Mouse (Mus musculus): Measurements from ENCODE around the gene Heatr9. TPM values are rescaled to one million over a fixed set of nuclear protein-coding genes. Genes with fewer than 3 reads are reported as not detected.

Heatr9 gene
- polyA plus RNA-seq, 1 experiment: not detected

- no peaks in the 10 kb centered on the region for H3K27me3 ChIP-seq (ENCODE audit: control insufficient read depth, insufficient read depth, low read length)
- 64% methylated on average over 8 of the region's 8 CpGs for WGBS
- peak overlapping the region; percentile 36 for H3K4me3 ChIP-seq (ENCODE audit: low read depth, low read length)
- peaks cover 10% of the 10 kb centered on the region for H3K4me1 ChIP-seq (ENCODE audit: control insufficient read depth, insufficient read depth, insufficient read length, low read length)
- no peak for TF ChIP-seq CTCF (IDR thresholded peaks at IDR 0.05; ENCODE audit: extremely low read depth, insufficient read length, insufficient replicate concordance, low read depth, low read length)
- TF ChIP-seq POLR2A (IDR thresholded peaks at IDR 0.05; ENCODE audit: low read depth, low read length): no peak
- H3K36me3 ChIP-seq (ENCODE audit: control insufficient read depth, insufficient read depth, low read length): no peaks in the 10 kb centered on the region
- H3K27ac ChIP-seq (ENCODE audit: insufficient read depth, low read depth, low read length): peak overlapping the region; percentile 25
Measured at GRCm38 (mm10) chr11:83534143-83534542, 12.2 kb upstream of the Heatr9 start.

- Histone ChIP-seq H3K4me3 (ENCODE audit: low read depth, low read length) (no peak overlapping the region), H3K27ac (ENCODE audit: insufficient read depth, low read depth, low read length) (0 out of 2 replicates have a peak overlapping the region, but pooled peaks have one; percentile 26), H3K36me3 (ENCODE audit: control insufficient read depth, insufficient read depth, low read length) (no peaks in the 10 kb centered on the region), H3K27me3 (ENCODE audit: control insufficient read depth, insufficient read depth, low read length) (no peaks in the 10 kb centered on the region), H3K4me1 (ENCODE audit: control insufficient read depth, insufficient read depth, insufficient read length, low read length) (peaks cover 10% of the 10 kb centered on the region)
- TF ChIP-seq CTCF (IDR thresholded peaks at IDR 0.05; ENCODE audit: extremely low read depth, insufficient read length, insufficient replicate concordance, low read depth, low read length) (no peak), POLR2A (IDR thresholded peaks at IDR 0.05; ENCODE audit: low read depth, low read length) (no peak)
- 95% methylated on average over 1 of the region's 1 CpGs for WGBS
Measured at GRCm38 (mm10) chr11:83533192-83533591, 11.2 kb upstream of the Heatr9 start.

GRCm38 (mm10) chr11:83530360-83530759, 8.4 kb upstream of the Heatr9 start, which contains the start of gene Ccl5:
TSS of gene Ccl5 (minus strand) at chr11:83530518.
- peaks cover 10% of the 10 kb centered on the region for H3K4me1 ChIP-seq (ENCODE audit: control insufficient read depth, insufficient read depth, insufficient read length, low read length)
- H3K27me3 ChIP-seq (ENCODE audit: control insufficient read depth, insufficient read depth, low read length): no peaks in the 10 kb centered on the region
- TF ChIP-seq CTCF (IDR thresholded peaks at IDR 0.05; ENCODE audit: extremely low read depth, insufficient read length, insufficient replicate concordance, low read depth, low read length): no peak
- TF ChIP-seq POLR2A (IDR thresholded peaks at IDR 0.05; ENCODE audit: low read depth, low read length): no peak
- 84% methylated on average over 5 of the region's 5 CpGs for WGBS
- peak within 1 kb of the TSS; percentile 50 for H3K4me3 ChIP-seq (ENCODE audit: low read depth, low read length)
- no peaks in the 10 kb centered on the region for H3K36me3 ChIP-seq (ENCODE audit: control insufficient read depth, insufficient read depth, low read length)
- no peak within 1 kb of the TSS for H3K27ac ChIP-seq (ENCODE audit: insufficient read depth, low read depth, low read length)

GRCm38 (mm10) chr11:83529024-83529423, 7.0 kb upstream of the Heatr9 start:
- 78% methylated on average over 12 of the region's 12 CpGs for WGBS
- peak overlapping the region; percentile 29 for H3K4me3 ChIP-seq (ENCODE audit: low read depth, low read length)
- H3K27me3 ChIP-seq (ENCODE audit: control insufficient read depth, insufficient read depth, low read length): no peaks in the 10 kb centered on the region
- no peak overlapping the region for H3K27ac ChIP-seq (ENCODE audit: insufficient read depth, low read depth, low read length)
- no peak for TF ChIP-seq POLR2A (IDR thresholded peaks at IDR 0.05; ENCODE audit: low read depth, low read length)
- no peak for TF ChIP-seq CTCF (IDR thresholded peaks at IDR 0.05; ENCODE audit: extremely low read depth, insufficient read length, insufficient replicate concordance, low read depth, low read length)
- peaks cover under 1% of the 10 kb centered on the region; the same call in 1 of the 2 replicates for H3K4me1 ChIP-seq (ENCODE audit: control insufficient read depth, insufficient read depth, insufficient read length, low read length)
- no peaks in the 10 kb centered on the region for H3K36me3 ChIP-seq (ENCODE audit: control insufficient read depth, insufficient read depth, low read length)

- Histone ChIP-seq H3K4me1 (ENCODE audit: control insufficient read depth, insufficient read depth, insufficient read length, low read length) (no peaks in the 10 kb centered on the region), H3K36me3 (ENCODE audit: control insufficient read depth, insufficient read depth, low read length) (no peaks in the 10 kb centered on the region), H3K4me3 (ENCODE audit: low read depth, low read length) (no peak overlapping the region), H3K27me3 (ENCODE audit: control insufficient read depth, insufficient read depth, low read length) (no peaks in the 10 kb centered on the region), H3K27ac (ENCODE audit: insufficient read depth, low read depth, low read length) (no peak overlapping the region)
- WGBS: 74% methylated on average over 6 of the region's 6 CpGs
- TF ChIP-seq CTCF (IDR thresholded peaks at IDR 0.05; ENCODE audit: extremely low read depth, insufficient read length, insufficient replicate concordance, low read depth, low read length) (no peak), POLR2A (IDR thresholded peaks at IDR 0.05; ENCODE audit: low read depth, low read length) (no peak)
Measured at GRCm38 (mm10) chr11:83518371-83518770, 3.6 kb downstream of the Heatr9 start.

- Histone ChIP-seq H3K36me3 (ENCODE audit: control insufficient read depth, insufficient read depth, low read length) (no peaks in the 10 kb centered on the region), H3K4me1 (ENCODE audit: control insufficient read depth, insufficient read depth, insufficient read length, low read length) (peaks cover 7% of the 10 kb centered on the region; the same call in 1 of the 2 replicates), H3K4me3 (ENCODE audit: low read depth, low read length) (no peak overlapping the region), H3K27ac (ENCODE audit: insufficient read depth, low read depth, low read length) (no peak overlapping the region), H3K27me3 (ENCODE audit: control insufficient read depth, insufficient read depth, low read length) (no peaks in the 10 kb centered on the region)
- TF ChIP-seq CTCF (IDR thresholded peaks at IDR 0.05; ENCODE audit: extremely low read depth, insufficient read length, insufficient replicate concordance, low read depth, low read length): no peak
- TF ChIP-seq POLR2A (IDR thresholded peaks at IDR 0.05; ENCODE audit: low read depth, low read length): no peak
Measured at GRCm38 (mm10) chr11:83517153-83517552, 4.8 kb downstream of the Heatr9 start.

- Histone ChIP-seq H3K27me3 (ENCODE audit: control insufficient read depth, insufficient read depth, low read length) (no peaks in the 10 kb centered on the region), H3K27ac (ENCODE audit: insufficient read depth, low read depth, low read length) (no peak overlapping the region)
- TF ChIP-seq CTCF (IDR thresholded peaks at IDR 0.05; ENCODE audit: extremely low read depth, insufficient read length, insufficient replicate concordance, low read depth, low read length) (no peak), POLR2A (IDR thresholded peaks at IDR 0.05; ENCODE audit: low read depth, low read length) (no peak)
Measured at GRCm38 (mm10) chr11:83509521-83509920, 12.5 kb downstream of the Heatr9 start.

More at GRCm38 (mm10) chr11:83509521-83509920, 12.5 kb downstream of the Heatr9 start:
- Histone ChIP-seq H3K4me1 (ENCODE audit: control insufficient read depth, insufficient read depth, insufficient read length, low read length) (peaks cover 7% of the 10 kb centered on the region; the same call in 1 of the 2 replicates), H3K4me3 (ENCODE audit: low read depth, low read length) (no peak overlapping the region), H3K36me3 (ENCODE audit: control insufficient read depth, insufficient read depth, low read length) (peaks cover 17% of the 10 kb centered on the region)

All from small intestine, adult 2 months (tissue).